Mouse (Mus musculus) spleen, adult 2 months (tissue): ENCODE data around the gene Cep290.

Source experiments
- CTCF ChIP-seq: fragments of 200-500 bp; IDR thresholded peaks from 2 replicates; pipeline ENCODE4 v1.5.1; 2011; ENCODE audit warnings: mild to moderate bottlenecking, inconsistent platforms; ENCODE audit not compliant: insufficient read depth, insufficient read length, insufficient replicate concordance; ENCODE audit errors: extremely low read depth
- POLR2A ChIP-seq: fragments of 200-500 bp; IDR thresholded peaks from 2 replicates; pipeline ENCODE4 v1.6.1; 2011; ENCODE audit warnings: low read depth, low read length, inconsistent platforms

GRCm38 (mm10) chr10:100475040-100475439 lies 12.3 kb upstream of the Cep290 start:
- TF ChIP-seq CTCF (no peak), POLR2A (no peak)
